Mouse (Mus musculus) olfactory bulb, adult 2 months (tissue): ENCODE data around the gene Phlpp2.

Source experiments
- CTCF ChIP-seq: fragments of 200-500 bp; IDR thresholded peaks from 2 replicates; pipeline ENCODE4 v1.5.1; 2012; ENCODE audit warnings: low read depth, mild to moderate bottlenecking, low read length, moderate library complexity; ENCODE audit not compliant: insufficient read depth
- POLR2A ChIP-seq: fragments of 200-500 bp; IDR thresholded peaks from 2 replicates; pipeline ENCODE4 v1.6.1; 2012; ENCODE audit warnings: mild to moderate bottlenecking, low read depth, low read length, moderate library complexity; ENCODE audit not compliant: insufficient read depth

DNA sequence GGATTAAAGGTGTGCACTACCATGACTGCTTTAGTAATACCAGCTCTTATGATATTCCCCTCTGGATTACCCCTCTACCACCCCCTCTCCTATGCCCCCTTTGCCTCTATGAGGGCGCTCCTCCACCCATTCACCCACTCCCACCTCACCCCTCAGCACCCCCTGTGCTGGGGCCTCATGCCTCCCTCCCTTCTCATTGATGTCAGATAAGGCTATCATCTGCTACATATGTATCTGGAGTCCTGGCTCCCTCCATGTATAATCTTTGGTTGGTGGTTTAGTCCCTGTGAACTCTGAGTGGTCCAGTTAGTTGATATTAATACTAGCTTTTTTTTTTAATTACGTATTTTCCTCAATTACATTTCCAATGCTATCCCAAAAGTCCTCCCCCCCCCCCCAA, 28.5 kb upstream of the Phlpp2 start:
- no peak for TF ChIP-seq CTCF
- TF ChIP-seq POLR2A: no peak
